Mouse (Mus musculus): ENCODE data around the gene Tulp3.

Gene Tulp3

DNA sequence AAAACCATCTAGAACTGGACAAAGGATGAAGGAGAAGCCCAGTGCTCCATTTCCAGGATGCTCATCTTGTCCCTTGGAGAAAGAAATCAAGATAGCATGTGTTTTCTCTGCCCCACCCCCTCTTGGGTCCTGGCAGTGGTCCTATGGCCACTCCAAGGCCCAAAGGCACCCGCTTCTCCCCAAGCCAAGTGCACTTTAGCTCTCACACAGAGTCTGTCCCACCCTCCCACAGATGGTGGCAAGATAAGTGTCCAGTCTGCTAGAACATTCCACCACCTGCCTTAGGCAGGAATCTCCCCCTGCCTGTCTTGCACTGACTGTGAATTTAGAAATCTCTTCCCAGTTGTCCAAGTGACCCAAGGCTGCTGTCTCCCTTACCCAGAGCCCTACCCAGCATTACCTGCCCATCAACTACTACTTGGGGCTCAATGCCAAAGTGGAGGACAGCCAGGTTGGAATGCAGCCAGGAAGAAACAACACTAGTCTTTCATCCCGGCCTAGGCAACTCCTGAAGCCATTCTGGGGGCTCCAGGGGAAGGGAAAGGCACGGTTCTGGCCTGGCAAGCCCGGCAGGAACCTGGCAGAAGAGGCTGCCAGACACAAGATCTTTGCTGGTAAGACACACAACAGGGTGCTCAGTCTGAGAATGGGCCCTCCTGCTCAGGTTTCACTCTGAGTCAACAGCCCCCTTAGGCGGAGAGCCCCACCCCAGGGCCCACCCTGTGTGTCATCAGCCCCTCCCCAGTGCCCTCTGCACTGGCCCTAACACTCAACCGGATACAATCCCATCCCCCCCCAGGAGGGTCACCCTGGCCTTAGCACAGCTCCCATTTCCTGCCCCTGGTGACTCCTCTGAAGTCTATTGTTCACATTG lies 59.5 kb downstream of the Tulp3 start:
- DNase-seq = peak; percentile 60 to 69

DNA sequence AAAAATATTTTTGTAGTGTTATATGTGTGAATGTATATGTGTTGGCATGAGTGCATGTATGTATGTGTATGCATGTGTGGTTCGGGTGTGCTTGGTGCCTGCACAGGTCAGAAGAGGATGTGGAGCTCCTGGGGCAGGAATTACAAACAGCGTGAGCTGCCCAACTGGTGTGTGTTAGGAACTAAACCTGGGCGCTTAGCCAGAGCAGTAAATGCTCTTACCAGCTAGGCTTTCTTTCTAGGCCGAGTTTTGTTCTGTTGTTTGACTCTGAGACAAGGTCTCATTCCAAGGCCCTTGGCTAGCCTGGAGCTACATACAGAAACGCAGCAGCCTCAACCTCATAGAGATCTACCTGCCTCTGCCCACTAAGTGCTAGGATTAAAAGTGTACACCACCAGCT lies 64.4 kb downstream of the Tulp3 start:
- DNase-seq = no peak

DNA sequence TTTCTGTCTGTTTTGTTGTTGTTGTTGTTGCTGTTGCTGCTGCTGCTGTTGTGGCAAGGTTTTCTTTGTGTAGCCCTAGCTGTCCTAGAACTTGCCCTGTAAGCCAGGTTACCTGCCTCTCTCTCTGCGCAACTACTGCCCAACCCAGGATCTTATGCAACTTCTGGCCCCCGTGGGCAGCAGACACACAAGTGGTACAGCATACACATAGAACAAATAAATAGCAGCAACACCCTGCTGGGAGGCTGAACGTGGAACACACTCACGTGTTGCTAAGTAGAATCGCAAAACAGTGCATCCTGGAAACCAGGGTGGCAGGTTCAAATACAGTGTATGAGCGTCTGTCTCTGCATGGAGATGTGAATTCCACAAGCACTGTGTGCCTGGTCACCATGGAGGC lies 67.0 kb downstream of the Tulp3 start:
- DNase-seq = no peak

DNA sequence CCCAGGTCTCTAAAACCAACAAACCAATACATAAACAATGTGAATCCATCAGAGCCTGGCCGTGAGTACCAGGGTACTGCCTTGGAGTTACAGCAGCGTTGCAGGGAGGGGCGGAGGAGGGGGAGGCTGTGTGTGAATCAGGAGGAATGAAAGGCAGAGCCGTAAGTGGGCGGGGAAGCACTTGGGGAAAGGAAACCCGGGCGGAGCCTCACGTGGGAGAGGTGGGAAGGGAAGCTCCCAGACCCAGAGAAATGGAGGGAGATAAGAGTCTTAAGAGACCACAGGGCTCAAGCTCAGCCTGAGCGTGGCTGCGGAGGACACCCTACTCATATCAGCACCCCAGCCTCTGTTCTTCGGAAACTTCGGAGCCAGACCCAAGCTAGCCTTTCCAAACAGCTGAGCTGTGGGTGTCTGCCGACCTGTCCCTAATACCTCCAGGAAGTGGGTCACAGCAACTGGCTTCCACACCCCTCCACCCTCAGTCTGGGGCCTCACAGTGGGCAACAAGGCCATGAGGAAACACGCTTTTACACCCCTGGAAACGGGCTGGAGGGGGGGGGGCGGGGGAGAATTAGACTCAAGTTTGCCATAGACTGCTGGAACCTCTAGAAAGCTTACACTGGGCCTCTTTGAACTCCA lies 69.7 kb downstream of the Tulp3 start:
- DNase-seq = peak; percentile 82 to 89

DNA sequence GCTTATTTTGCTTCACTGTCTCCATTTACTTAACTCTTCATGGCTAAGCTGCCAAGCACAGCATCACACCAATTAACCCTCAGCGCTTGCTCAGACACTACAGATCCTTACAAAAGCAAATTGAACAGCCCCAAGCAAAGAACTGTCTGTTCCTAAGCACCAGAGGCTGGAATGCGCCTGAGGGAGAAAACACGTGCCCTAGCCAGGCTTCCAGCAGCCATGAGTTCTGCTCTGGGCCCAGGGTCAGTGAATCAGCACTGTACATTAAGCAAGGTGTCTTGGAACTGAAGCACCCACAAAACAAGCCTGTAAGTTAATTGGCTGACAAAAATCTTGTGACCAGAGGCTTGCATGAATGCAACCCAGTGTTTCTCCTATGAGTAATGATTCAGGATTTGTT lies 73.5 kb downstream of the Tulp3 start:
- no peak for DNase-seq

DNA sequence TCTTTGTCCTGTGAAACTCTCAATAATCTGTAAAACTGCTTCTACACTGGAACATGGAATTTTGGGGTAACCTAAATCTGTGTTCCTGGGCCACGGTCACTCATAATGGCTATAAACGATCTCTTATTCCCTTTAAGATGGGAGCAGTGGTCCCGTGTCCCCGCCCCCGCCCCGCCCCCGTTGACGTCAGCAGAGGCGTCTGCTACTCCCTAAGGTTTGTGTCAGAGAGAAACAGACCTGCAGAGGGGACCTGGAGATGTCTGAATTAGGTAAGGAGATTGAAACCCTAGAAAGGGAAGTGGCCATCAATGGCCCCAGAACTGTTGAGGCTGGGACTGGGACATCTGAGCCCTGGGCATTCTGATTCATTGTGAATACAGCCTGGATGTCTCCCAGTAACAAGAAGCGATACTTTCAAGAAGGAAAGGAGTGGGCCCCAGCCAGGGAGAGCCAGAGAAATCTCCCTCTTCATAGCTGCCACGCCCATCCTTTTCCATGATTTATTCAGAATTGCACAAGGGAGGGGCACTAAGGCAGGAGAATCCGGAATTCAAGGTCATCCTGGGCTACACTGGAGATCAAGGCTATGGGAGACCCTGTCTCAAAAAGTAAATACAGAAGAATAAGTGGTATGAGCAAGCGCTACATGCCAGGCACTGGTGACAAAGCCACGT lies 75.0 kb downstream of the Tulp3 start:
- DNase-seq = no peak

DNA sequence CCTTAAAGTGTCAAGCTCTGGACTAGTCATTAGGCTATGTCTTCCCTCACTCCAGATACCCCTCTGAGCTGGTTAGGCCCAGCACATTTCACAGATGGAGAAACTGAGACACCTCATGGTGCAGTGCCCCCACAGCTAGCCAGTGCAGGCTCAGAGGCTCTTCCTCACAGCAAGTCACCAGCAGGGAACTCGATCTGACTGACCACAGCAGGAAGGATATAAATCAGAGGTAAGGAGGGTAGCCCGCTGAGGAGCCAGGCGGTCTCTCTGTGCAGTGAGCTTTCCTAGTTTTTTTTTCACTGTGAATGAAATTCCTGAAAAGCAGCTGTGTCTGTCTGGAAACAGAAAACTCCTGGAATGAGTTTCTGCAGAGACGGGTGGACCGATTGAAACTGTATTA lies 76.0 kb downstream of the Tulp3 start:
- peak in 1 of 2 experiments; percentile 24 for DNase-seq

DNA sequence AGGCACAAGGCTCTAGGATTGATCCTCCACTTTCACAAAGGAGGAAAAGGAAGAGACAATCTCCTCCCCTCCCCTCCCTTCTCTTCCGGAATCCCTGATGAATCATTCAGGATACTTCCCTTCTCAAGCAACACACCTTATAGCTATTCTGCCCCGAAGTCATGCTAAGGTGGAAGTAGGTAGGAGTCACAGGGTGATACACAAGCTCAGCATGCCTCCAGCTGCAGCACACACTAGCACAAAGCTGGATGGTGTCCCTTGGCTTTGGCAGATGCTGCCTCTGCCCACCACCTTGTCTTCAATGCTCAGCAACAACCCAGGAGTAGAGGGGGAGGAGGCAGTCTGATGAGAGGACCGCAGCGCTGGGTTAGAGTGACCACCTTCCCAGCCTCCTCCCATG lies 76.6 kb downstream of the Tulp3 start:
- no peak for DNase-seq

DNA sequence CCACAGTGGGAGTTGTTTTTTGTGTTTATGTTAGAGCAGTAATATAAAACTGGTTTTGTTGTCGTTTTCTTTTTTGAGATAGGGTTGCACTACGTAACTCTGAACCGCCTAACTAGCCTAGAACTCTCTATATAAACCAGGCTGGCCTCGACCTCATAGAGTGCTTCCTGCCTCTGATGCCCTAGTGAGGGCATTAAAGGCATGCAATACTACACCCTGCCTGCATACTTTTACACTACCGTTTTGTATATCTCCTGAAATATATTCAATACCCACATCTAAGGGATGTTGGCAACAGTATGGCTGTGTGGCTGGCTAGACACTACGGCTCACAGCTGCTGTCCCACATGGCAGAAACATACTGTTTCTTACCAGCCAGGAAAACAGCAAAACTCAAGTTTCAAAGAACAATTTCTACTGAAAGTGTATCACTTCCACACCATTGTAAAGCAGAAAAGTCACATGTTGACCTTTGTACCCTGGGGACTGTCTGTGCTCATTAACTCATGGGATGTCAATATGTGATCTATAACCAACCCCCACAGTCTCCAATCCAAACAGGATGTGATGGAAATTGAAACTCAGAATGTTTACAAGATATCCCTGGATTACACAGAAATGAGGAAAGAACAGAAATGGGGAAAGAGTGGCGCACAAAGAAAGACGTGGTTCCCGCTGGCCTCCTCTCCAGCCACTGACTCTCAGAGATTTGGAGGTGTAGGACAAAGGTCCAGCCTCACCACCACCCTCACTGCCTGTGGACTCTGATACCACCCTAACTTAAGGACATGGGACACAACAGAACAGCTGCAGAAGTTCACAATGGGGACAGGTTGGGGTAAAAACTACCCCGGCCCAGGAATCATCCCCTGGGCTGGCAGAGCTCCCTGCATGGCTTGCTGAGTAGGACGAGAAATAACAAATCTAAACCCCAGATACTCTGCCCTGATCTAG lies 78.2 kb downstream of the Tulp3 start:
- no peak for DNase-seq

DNA sequence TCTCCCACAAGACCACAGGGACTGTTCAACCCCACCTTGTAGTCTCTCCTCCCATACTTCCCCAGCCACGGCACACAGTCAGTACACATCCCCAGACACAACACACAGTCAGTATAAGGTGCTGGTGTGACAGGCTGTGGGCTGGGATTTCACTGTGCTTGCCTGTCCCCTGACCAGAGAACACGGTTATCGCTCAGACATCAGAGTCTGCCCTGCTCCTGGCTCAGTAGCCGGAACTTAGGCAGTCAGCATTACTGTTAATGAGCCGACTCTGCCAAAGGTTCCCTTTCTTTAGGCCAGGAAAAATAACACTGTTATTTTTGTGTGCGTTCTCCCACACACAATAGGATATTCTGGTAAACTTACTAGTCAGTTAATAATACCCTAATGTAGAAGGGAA lies 79.3 kb downstream of the Tulp3 start:
- DNase-seq = no peak

DNA sequence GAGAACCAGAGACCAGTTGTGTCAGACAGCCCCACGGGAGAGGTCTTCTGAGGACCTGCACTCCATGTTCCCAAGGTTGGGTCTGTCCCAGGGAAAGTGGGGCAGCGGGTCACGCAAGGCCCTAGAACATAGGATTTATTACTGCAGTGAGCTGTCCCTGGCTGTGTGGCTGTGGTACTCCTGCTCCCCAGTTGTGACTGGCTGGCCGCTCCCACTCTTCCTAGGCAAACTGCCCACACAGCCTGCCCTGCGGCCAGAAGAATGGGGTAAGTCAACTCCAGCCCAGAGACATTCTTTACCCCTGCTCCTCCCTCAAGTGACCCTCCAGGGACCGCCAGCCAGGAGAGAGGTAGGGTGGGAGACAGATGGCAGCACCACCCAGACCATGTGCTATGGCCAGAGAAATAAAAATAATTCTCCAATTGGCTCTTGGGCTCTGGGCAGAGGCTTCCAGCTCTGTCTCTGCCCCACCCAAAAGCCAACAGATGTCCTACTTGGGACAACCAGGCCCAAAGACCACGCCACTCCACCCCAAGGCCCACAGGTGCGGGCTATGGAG lies 80.1 kb downstream of the Tulp3 start:
- DNase-seq = peak; percentile 30 to 54

DNA sequence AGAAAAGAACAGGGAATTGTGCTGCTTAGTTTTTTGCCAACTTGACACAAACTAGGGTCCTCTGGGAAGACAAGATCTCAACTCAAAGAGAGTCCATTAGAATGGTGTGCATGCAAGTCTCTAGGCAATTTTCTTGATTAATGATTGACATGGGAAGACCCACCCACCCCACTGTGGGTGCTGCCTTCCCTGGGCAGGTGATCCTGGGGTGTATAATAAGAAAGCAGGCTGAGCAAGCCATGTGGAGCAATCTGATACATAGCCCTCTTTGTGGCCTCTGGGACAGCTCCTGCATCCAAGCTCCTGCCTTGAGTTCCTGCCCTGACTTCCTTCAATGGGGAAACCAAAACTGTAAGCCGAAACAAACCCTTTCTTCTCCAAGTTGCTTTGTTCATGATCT lies 82.1 kb downstream of the Tulp3 start:
- DNase-seq = no peak

DNA sequence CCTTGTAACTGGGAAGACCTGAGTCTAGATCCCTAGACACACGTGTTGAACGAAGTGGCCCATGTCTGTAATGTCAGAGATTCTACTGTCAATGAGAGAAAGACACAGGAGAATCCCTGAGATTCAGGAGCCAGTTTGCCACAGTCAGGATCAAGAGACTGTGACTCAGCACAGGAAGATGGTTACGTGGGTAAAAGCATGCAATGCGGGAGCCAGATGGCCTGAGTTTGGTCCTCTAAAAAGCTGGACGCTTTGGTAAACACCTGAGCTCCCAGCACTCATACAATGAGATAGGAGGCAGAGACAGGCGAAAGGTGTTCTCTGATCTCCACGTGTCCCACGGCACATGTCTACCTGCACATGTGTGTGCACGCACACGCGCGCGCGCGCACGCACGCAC lies 82.9 kb downstream of the Tulp3 start:
- no peak for DNase-seq

Measured in kidney, postnatal 4 days (tissue).